Mouse (Mus musculus): ENCODE data around the gene Pax3. TPM values are rescaled to one million over a fixed set of nuclear protein-coding genes. Genes with fewer than 3 reads are reported as not detected.

The Pax3 gene
- polyA plus RNA-seq, 1 experiment from 2014 or later = 0.55 TPM

- Histone ChIP-seq H3K9me3 (ENCODE audit: control insufficient read depth, low read length) (no peaks in the 10 kb centered on the region), H3K27me3 (replicated peaks; ENCODE audit: control insufficient read depth, insufficient read depth, low read length) (peaks cover 79% of the 10 kb centered on the region)
These were observed 55.0 kb downstream of the Pax3 start for GRCm38 (mm10) chr1:78141741-78142501.

GRCm38 (mm10) chr1:78141314-78141713, 55.6 kb downstream of the Pax3 start:
- ATAC-seq (replicated peaks; ENCODE audit: low FRiP score) = no peak
- Histone ChIP-seq H3K36me3 (ENCODE audit: control insufficient read depth, insufficient read depth, low read length) (no peaks in the 10 kb centered on the region), H3K27ac (ENCODE audit: low read depth, low read length) (no peak overlapping the region), H3K4me2 (no peak overlapping the region), H3K4me1 (replicated peaks; ENCODE audit: control insufficient read depth, insufficient read depth, low read length) (no peaks in the 10 kb centered on the region), H3K9ac (ENCODE audit: low read depth, low read length) (no peak overlapping the region), H3K27me3 (replicated peaks; ENCODE audit: control insufficient read depth, insufficient read depth, low read length) (peaks cover 73% of the 10 kb centered on the region), H3K4me3 (ENCODE audit: low read depth, low read length) (no peak overlapping the region), H3K9me3 (ENCODE audit: control insufficient read depth, low read length) (no peaks in the 10 kb centered on the region)
- no peak for DNase-seq (ENCODE audit: low spot score)
- 15% methylated on average over 7 of the region's 7 CpGs for WGBS

More at GRCm38 (mm10) chr1:78141741-78142501, 55.0 kb downstream of the Pax3 start:
- 32% methylated on average over 9 of the region's 9 CpGs for WGBS
- Histone ChIP-seq H3K27ac (ENCODE audit: low read depth, low read length) (no peak overlapping the region), H3K9ac (ENCODE audit: low read depth, low read length) (no peak overlapping the region), H3K36me3 (ENCODE audit: control insufficient read depth, insufficient read depth, low read length) (no peaks in the 10 kb centered on the region), H3K4me1 (replicated peaks; ENCODE audit: control insufficient read depth, insufficient read depth, low read length) (no peaks in the 10 kb centered on the region), H3K4me3 (ENCODE audit: low read depth, low read length) (no peak overlapping the region), H3K4me2 (no peak overlapping the region)
- DNase-seq (ENCODE audit: low spot score) (no peak), ATAC-seq (replicated peaks; ENCODE audit: low FRiP score) (no peak)

GRCm38 (mm10) chr1:78140505-78141303, 56.2 kb downstream of the Pax3 start:
- WGBS = 6% methylated on average over 14 of the region's 14 CpGs
- H3K27me3 ChIP-seq (replicated peaks; ENCODE audit: control insufficient read depth, insufficient read depth, low read length) = peaks cover 70% of the 10 kb centered on the region
- H3K4me3 ChIP-seq (ENCODE audit: low read depth, low read length) = no peak overlapping the region
- H3K36me3 ChIP-seq (ENCODE audit: control insufficient read depth, insufficient read depth, low read length) = no peaks in the 10 kb centered on the region
- no peak overlapping the region for H3K27ac ChIP-seq (ENCODE audit: low read depth, low read length)
- no peaks in the 10 kb centered on the region for H3K9me3 ChIP-seq (ENCODE audit: control insufficient read depth, low read length)
- H3K9ac ChIP-seq (ENCODE audit: low read depth, low read length) = no peak overlapping the region
- ATAC-seq (replicated peaks; ENCODE audit: low FRiP score) = no peak
- DNase-seq (ENCODE audit: low spot score) = no peak
- H3K4me1 ChIP-seq (replicated peaks; ENCODE audit: control insufficient read depth, insufficient read depth, low read length) = no peaks in the 10 kb centered on the region
- no peak overlapping the region for H3K4me2 ChIP-seq

GRCm38 (mm10) chr1:78139287-78139686, 57.6 kb downstream of the Pax3 start:
- no peaks in the 10 kb centered on the region for H3K36me3 ChIP-seq (ENCODE audit: control insufficient read depth, insufficient read depth, low read length)
- no peak overlapping the region for H3K4me3 ChIP-seq (ENCODE audit: low read depth, low read length)
- WGBS = 8% methylated on average over 11 of the region's 11 CpGs
- no peak for DNase-seq (ENCODE audit: low spot score)
- no peaks in the 10 kb centered on the region for H3K4me1 ChIP-seq (replicated peaks; ENCODE audit: control insufficient read depth, insufficient read depth, low read length)
- ATAC-seq (replicated peaks; ENCODE audit: low FRiP score) = no peak
- no peak overlapping the region for H3K4me2 ChIP-seq
- no peak overlapping the region for H3K9ac ChIP-seq (ENCODE audit: low read depth, low read length)
- no peak overlapping the region for H3K27ac ChIP-seq (ENCODE audit: low read depth, low read length)
- H3K9me3 ChIP-seq (ENCODE audit: control insufficient read depth, low read length) = no peaks in the 10 kb centered on the region
- peaks cover 71% of the 10 kb centered on the region for H3K27me3 ChIP-seq (replicated peaks; ENCODE audit: control insufficient read depth, insufficient read depth, low read length)

GRCm38 (mm10) chr1:78129267-78129666, 67.7 kb downstream of the Pax3 start:
- H3K27me3 ChIP-seq (replicated peaks; ENCODE audit: control insufficient read depth, insufficient read depth, low read length) = no peaks in the 10 kb centered on the region; the same call in 1 of the 2 replicates
- no peak for ATAC-seq (replicated peaks; ENCODE audit: low FRiP score)

GRCm38 (mm10) chr1:78119899-78120560, 76.9 kb downstream of the Pax3 start:
- no peak overlapping the region for H3K4me2 ChIP-seq
- H3K9ac ChIP-seq (ENCODE audit: low read depth, low read length) = no peak overlapping the region
- peaks cover 2% of the 10 kb centered on the region; the same call in 1 of the 2 replicates for H3K27me3 ChIP-seq (replicated peaks; ENCODE audit: control insufficient read depth, insufficient read depth, low read length)
- no peaks in the 10 kb centered on the region for H3K36me3 ChIP-seq (ENCODE audit: control insufficient read depth, insufficient read depth, low read length)
- H3K27ac ChIP-seq (ENCODE audit: low read depth, low read length) = no peak overlapping the region
- H3K9me3 ChIP-seq (ENCODE audit: control insufficient read depth, low read length) = no peaks in the 10 kb centered on the region
- H3K4me1 ChIP-seq (replicated peaks; ENCODE audit: control insufficient read depth, insufficient read depth, low read length) = no peaks in the 10 kb centered on the region
- DNase-seq (ENCODE audit: low spot score) (no peak), ATAC-seq (replicated peaks; ENCODE audit: low FRiP score) (no peak)
- 26% methylated on average over 10 of the region's 10 CpGs for WGBS
- no peak overlapping the region for H3K4me3 ChIP-seq (ENCODE audit: low read depth, low read length)

More at GRCm38 (mm10) chr1:78129267-78129666, 67.7 kb downstream of the Pax3 start:
- Histone ChIP-seq H3K36me3 (ENCODE audit: control insufficient read depth, insufficient read depth, low read length) (no peaks in the 10 kb centered on the region), H3K27ac (ENCODE audit: low read depth, low read length) (no peak overlapping the region), H3K9ac (ENCODE audit: low read depth, low read length) (no peak overlapping the region), H3K4me1 (replicated peaks; ENCODE audit: control insufficient read depth, insufficient read depth, low read length) (no peaks in the 10 kb centered on the region), H3K9me3 (ENCODE audit: control insufficient read depth, low read length) (no peaks in the 10 kb centered on the region), H3K4me2 (no peak overlapping the region), H3K4me3 (ENCODE audit: low read depth, low read length) (no peak overlapping the region)
- WGBS = 55% methylated on average over 5 of the region's 5 CpGs
- no peak for DNase-seq (ENCODE audit: low spot score)

GRCm38 (mm10) chr1:78116046-78116445, 80.9 kb downstream of the Pax3 start:
- 75% methylated on average over 3 of the region's 3 CpGs for WGBS

GRCm38 (mm10) chr1:78110311-78110710, 86.6 kb downstream of the Pax3 start:
- no peak overlapping the region for H3K4me3 ChIP-seq (ENCODE audit: low read depth, low read length)
- H3K36me3 ChIP-seq (ENCODE audit: control insufficient read depth, insufficient read depth, low read length) = no peaks in the 10 kb centered on the region
- no peaks in the 10 kb centered on the region for H3K27me3 ChIP-seq (replicated peaks; ENCODE audit: control insufficient read depth, insufficient read depth, low read length)
- no peaks in the 10 kb centered on the region for H3K9me3 ChIP-seq (ENCODE audit: control insufficient read depth, low read length)
- no peak overlapping the region for H3K27ac ChIP-seq (ENCODE audit: low read depth, low read length)
- ATAC-seq (replicated peaks; ENCODE audit: low FRiP score) (no peak), DNase-seq (ENCODE audit: low spot score) (no peak)
- no peaks in the 10 kb centered on the region for H3K4me1 ChIP-seq (replicated peaks; ENCODE audit: control insufficient read depth, insufficient read depth, low read length)
- 34% methylated on average over 6 of the region's 6 CpGs for WGBS
- no peak overlapping the region for H3K4me2 ChIP-seq
- no peak overlapping the region for H3K9ac ChIP-seq (ENCODE audit: low read depth, low read length)

More at GRCm38 (mm10) chr1:78116046-78116445, 80.9 kb downstream of the Pax3 start:
- Histone ChIP-seq H3K4me1 (replicated peaks; ENCODE audit: control insufficient read depth, insufficient read depth, low read length) (no peaks in the 10 kb centered on the region), H3K9me3 (ENCODE audit: control insufficient read depth, low read length) (no peaks in the 10 kb centered on the region), H3K27me3 (replicated peaks; ENCODE audit: control insufficient read depth, insufficient read depth, low read length) (no peaks in the 10 kb centered on the region), H3K36me3 (ENCODE audit: control insufficient read depth, insufficient read depth, low read length) (no peaks in the 10 kb centered on the region), H3K4me3 (ENCODE audit: low read depth, low read length) (no peak overlapping the region), H3K4me2 (no peak overlapping the region), H3K27ac (ENCODE audit: low read depth, low read length) (no peak overlapping the region), H3K9ac (ENCODE audit: low read depth, low read length) (no peak overlapping the region)
- ATAC-seq (replicated peaks; ENCODE audit: low FRiP score) (no peak), DNase-seq (ENCODE audit: low spot score) (no peak)
